Mouse (Mus musculus): ENCODE measurements around the gene Tmem208. TPM values are rescaled to one million over a fixed set of nuclear protein-coding genes. Genes with fewer than 3 reads are reported as not detected.

The Tmem208 gene
- polyA plus RNA-seq, 1 experiment from 2014 or later = 115 TPM

- no peak overlapping the region for H3K4me2 ChIP-seq
- H3K4me3 ChIP-seq (ENCODE audit: low read depth, low read length) = no peak overlapping the region
- no peaks in the 10 kb centered on the region for H3K27me3 ChIP-seq (ENCODE audit: insufficient read depth, low read length)
- H3K36me3 ChIP-seq (ENCODE audit: insufficient read depth) = peaks cover 80% of the 10 kb centered on the region
- TF ChIP-seq CTCF (IDR thresholded peaks at IDR 0.05; ENCODE audit: low read depth) = no peak
- DNase-seq = no peak
- H3K27ac ChIP-seq (ENCODE audit: low read depth) = no peak overlapping the region
- no peaks in the 10 kb centered on the region for H3K9me3 ChIP-seq (ENCODE audit: low read depth, low read length)
- ATAC-seq (ENCODE audit: insufficient read depth) = no peak
- H3K9ac ChIP-seq = no peak overlapping the region
- 92% methylated on average over 12 of the region's 12 CpGs for WGBS
- peaks cover 8% of the 10 kb centered on the region; the same call in 1 of the 2 replicates for H3K4me1 ChIP-seq (ENCODE audit: insufficient read depth)
Observed at GRCm38 (mm10) chr8:105330325-105330724, 4.2 kb downstream of the Tmem208 start.

- Histone ChIP-seq H3K27ac (ENCODE audit: low read depth) (no peak overlapping the region), H3K9me3 (ENCODE audit: low read depth, low read length) (no peaks in the 10 kb centered on the region), H3K4me1 (ENCODE audit: insufficient read depth) (0 out of 2 replicates have a peak, but pooled peaks cover 4% of the 10 kb centered on the region), H3K36me3 (ENCODE audit: insufficient read depth) (peaks cover 91% of the 10 kb centered on the region), H3K4me3 (ENCODE audit: low read depth, low read length) (no peak overlapping the region), H3K27me3 (ENCODE audit: insufficient read depth, low read length) (no peaks in the 10 kb centered on the region), H3K4me2 (no peak overlapping the region), H3K9ac (no peak overlapping the region)
- no peak for TF ChIP-seq CTCF (IDR thresholded peaks at IDR 0.05; ENCODE audit: low read depth)
- 90% methylated on average over 22 of the region's 22 CpGs for WGBS
- DNase-seq (no peak), ATAC-seq (ENCODE audit: insufficient read depth) (no peak)
Observed at GRCm38 (mm10) chr8:105331469-105331868, 5.3 kb downstream of the Tmem208 start.

- H3K36me3 ChIP-seq (ENCODE audit: insufficient read depth) = peaks cover 96% of the 10 kb centered on the region
- H3K4me1 ChIP-seq (ENCODE audit: insufficient read depth) = 0 out of 2 replicates have a peak, but pooled peaks cover 4% of the 10 kb centered on the region
- H3K4me2 ChIP-seq = no peak overlapping the region
- DNase-seq (no peak), ATAC-seq (ENCODE audit: insufficient read depth) (no peak)
- TF ChIP-seq CTCF (IDR thresholded peaks at IDR 0.05; ENCODE audit: low read depth) = no peak
- H3K4me3 ChIP-seq (ENCODE audit: low read depth, low read length) = no peak overlapping the region
- no peaks in the 10 kb centered on the region for H3K9me3 ChIP-seq (ENCODE audit: low read depth, low read length)
- no peaks in the 10 kb centered on the region for H3K27me3 ChIP-seq (ENCODE audit: insufficient read depth, low read length)
- WGBS = 93% methylated on average over 9 of the region's 9 CpGs
- H3K27ac ChIP-seq (ENCODE audit: low read depth) = no peak overlapping the region
- H3K9ac ChIP-seq = no peak overlapping the region
Observed at GRCm38 (mm10) chr8:105331931-105332330, 5.8 kb downstream of the Tmem208 start.

- H3K4me1 ChIP-seq (ENCODE audit: insufficient read depth) = 0 out of 2 replicates have a peak, but pooled peaks cover 1% of the 10 kb centered on the region
- H3K27me3 ChIP-seq (ENCODE audit: insufficient read depth, low read length) = no peaks in the 10 kb centered on the region
- no peak for TF ChIP-seq CTCF (IDR thresholded peaks at IDR 0.05; ENCODE audit: low read depth)
- peak overlapping the region; percentile 1; the same call in 1 of the 2 replicates for H3K27ac ChIP-seq (ENCODE audit: low read depth)
- ATAC-seq (ENCODE audit: insufficient read depth) (no peak), DNase-seq (no peak)
- no peak overlapping the region for H3K9ac ChIP-seq
- no peak overlapping the region for H3K4me2 ChIP-seq
- no peak overlapping the region for H3K4me3 ChIP-seq (ENCODE audit: low read depth, low read length)
- H3K9me3 ChIP-seq (ENCODE audit: low read depth, low read length) = no peaks in the 10 kb centered on the region
- WGBS = 48% methylated on average over 2 of the region's 2 CpGs
- peaks cover 100% of the 10 kb centered on the region for H3K36me3 ChIP-seq (ENCODE audit: insufficient read depth)
Observed at GRCm38 (mm10) chr8:105332523-105332922, 6.4 kb downstream of the Tmem208 start.

GRCm38 (mm10) chr8:105336373-105337130 is 10.4 kb downstream of the Tmem208 start:
- 69% methylated on average over 32 of the region's 32 CpGs for WGBS

DNA sequence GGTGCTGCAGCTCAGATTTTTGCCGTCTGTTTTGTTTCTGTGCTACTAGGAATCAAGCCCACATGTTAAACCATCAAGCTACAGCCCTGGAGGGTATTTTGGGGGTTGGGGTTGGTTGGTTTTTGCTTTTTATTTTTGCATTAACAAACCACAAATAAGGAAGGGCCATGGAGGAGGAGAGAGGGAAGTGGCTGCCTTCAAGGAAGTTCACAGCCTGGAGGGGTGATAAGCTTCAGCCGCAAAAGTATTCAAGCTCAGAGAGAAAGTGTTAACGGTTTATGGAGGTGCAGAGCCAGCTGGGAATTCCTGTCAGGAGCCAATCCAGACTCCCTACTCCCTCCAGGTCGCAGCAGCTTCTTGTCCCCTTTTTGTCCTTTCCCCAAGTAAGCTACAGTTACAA is 12.8 kb downstream of the Tmem208 start:
- Histone ChIP-seq H3K9me3 (ENCODE audit: low read depth, low read length) (no peaks in the 10 kb centered on the region), H3K4me2 (no peak overlapping the region), H3K4me3 (ENCODE audit: low read depth, low read length) (no peak overlapping the region), H3K36me3 (ENCODE audit: insufficient read depth) (peaks cover 71% of the 10 kb centered on the region), H3K27ac (ENCODE audit: low read depth) (0 out of 2 replicates have a peak overlapping the region, but pooled peaks have one; percentile 15), H3K27me3 (ENCODE audit: insufficient read depth, low read length) (no peaks in the 10 kb centered on the region), H3K4me1 (ENCODE audit: insufficient read depth) (peaks cover 25% of the 10 kb centered on the region), H3K9ac (no peak overlapping the region)
- TF ChIP-seq CTCF (IDR thresholded peaks at IDR 0.05; ENCODE audit: low read depth) = no peak
- WGBS = 26% methylated on average over 4 of the region's 4 CpGs
- DNase-seq (no peak), ATAC-seq (ENCODE audit: insufficient read depth) (no peak)

More at GRCm38 (mm10) chr8:105336373-105337130, 10.4 kb downstream of the Tmem208 start:
- Histone ChIP-seq H3K9me3 (ENCODE audit: low read depth, low read length) (no peaks in the 10 kb centered on the region), H3K27ac (ENCODE audit: low read depth) (no peak overlapping the region), H3K36me3 (ENCODE audit: insufficient read depth) (peaks cover 83% of the 10 kb centered on the region), H3K4me3 (ENCODE audit: low read depth, low read length) (no peak overlapping the region), H3K27me3 (ENCODE audit: insufficient read depth, low read length) (no peaks in the 10 kb centered on the region), H3K4me2 (no peak overlapping the region), H3K4me1 (ENCODE audit: insufficient read depth) (peaks cover 14% of the 10 kb centered on the region), H3K9ac (no peak overlapping the region)
- DNase-seq (no peak), ATAC-seq (ENCODE audit: insufficient read depth) (no peak)
- no peak for TF ChIP-seq CTCF (IDR thresholded peaks at IDR 0.05; ENCODE audit: low read depth)

DNA sequence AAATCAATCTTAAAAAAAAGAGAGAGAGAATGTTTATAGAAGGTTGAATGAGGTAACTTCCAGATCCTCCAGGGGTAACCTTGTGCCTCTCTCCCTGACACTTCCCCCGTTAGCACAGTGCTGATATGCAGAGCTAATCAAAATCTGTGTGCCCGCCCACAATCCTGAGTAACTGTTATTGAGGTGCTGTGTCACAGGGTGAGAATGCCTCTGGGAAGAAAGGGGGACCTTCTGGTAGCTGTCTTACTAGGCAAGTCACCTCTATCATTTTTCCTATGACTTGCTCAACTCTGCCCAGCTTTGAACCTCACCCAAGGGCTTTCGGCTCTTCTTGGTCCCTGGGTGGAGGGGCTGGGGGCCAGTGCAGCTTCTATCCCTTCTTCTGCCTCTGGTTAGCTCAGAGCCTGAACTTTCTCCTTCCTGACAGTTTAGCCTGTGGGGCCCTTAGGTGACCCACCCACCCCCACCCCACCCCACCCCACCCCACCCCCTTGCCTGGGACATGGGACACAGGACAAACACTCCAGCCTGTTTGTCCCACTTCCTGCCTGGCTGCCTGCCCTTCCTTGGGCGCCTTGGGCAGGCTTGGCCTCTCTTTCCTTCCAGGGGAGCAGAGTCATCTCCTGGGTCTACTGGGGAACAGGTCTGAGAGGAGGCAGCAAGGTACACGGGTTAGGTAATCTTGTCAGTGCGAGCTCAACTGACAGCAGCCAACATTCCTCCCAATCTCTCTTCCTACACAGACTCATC is 13.9 kb downstream of the Tmem208 start:
- ATAC-seq (ENCODE audit: insufficient read depth) = no peak
- peak overlapping the region; percentile 44; the same call in 1 of the 2 replicates for H3K4me2 ChIP-seq
- peaks cover 34% of the 10 kb centered on the region for H3K4me1 ChIP-seq (ENCODE audit: insufficient read depth)
- peaks cover 66% of the 10 kb centered on the region for H3K36me3 ChIP-seq (ENCODE audit: insufficient read depth)
- H3K9me3 ChIP-seq (ENCODE audit: low read depth, low read length) = no peaks in the 10 kb centered on the region
- DNase-seq = peak; percentile 63
- no peaks in the 10 kb centered on the region for H3K27me3 ChIP-seq (ENCODE audit: insufficient read depth, low read length)
- H3K9ac ChIP-seq = 0 out of 2 replicates have a peak overlapping the region, but pooled peaks have one; percentile 4
- H3K4me3 ChIP-seq (ENCODE audit: low read depth, low read length) = no peak overlapping the region
- no peak for TF ChIP-seq CTCF (IDR thresholded peaks at IDR 0.05; ENCODE audit: low read depth)
- peak overlapping the region; percentile 97 for H3K27ac ChIP-seq (ENCODE audit: low read depth)
- 28% methylated on average over 6 of the region's 6 CpGs for WGBS

Data from lung, embryonic 14.5 days (tissue).